Mouse (Mus musculus) mouse trophoblast stem cell (cell line): ENCODE results near the gene Son.

Experiments
- in situ Hi-C, 2 experiments: fragments of 300-500 bp; cut with MseI, MboI; formaldehyde crosslinking; loops; 2 replicates in 1 of 2; 3 replicates in 1 of 2; pipeline ENCODE4 v1.15.1; 2025

The Son gene

DNA sequence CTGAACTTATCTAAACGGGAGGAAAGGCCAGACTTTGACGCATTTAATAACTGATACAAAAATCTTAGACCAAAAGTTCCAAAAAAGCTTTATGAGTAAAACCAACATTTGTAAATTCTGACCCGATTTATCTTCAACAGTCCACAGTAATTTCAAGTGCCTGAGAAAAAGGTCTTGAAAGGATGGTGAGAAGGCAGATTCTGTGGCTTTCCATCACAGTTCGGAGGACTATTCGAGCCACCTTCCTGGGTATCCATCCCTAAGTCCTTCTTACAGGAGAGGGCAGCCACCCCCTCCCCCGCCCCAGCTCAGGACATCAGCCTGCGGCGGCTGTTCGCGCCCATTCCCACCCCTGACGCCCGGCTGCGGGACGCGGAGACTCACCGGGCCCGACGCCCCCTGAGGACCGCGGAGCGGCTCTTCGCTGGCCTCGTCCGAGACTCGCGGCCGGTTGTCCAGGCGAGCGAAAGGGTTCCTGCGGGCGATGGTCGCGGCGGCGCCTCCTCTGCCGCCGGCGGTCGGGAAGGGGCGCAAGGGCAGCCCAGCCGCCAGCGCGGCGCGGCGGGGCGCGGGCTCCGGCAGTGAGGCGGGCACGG is 40.8 kb downstream of the Son start:
- in situ Hi-C loops, result no loop called here

DNA sequence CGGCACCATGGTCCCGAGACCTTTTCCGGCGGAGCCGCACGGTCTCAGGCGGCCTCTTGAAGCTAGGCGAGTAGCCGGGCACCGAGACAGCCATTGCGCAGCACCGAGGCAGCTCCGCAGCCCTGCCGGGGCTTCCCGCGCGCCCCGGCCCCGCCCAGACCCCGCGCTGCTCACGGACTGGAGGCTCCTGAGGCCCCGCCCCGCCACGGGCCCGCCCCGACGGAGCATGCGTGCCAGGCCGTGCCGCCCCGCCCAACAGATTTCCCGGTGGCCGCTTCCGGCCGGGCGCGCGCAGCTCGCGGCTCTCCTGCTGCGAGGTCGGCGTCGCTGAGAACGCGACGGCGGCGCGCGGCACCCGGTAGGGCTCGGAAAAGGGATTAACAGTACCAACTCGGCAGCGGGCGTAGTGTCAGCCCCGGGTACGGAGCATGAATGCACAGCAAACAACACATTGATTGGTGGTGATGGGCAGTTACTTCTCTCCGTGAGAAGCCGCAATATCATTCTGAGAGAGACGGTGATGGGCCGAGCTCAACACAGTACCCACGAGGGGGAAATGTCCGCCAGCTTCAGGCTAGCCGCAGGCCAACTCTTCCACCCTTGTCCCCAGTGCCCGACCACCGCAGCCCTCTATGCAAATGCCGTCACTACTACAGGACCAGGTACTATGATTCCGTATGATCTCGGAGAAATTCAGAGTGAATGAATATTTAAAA is 41.5 kb downstream of the Son start, which contains the start of gene Donson:
Gene Donson (minus strand): TSS at position 152 of the 716 bp plus-strand sequence.
- in situ Hi-C loops, result no loop called here

- in situ Hi-C loops, result no loop called here
Observed at GRCm38 (mm10) chr16:91689791-91690190, 42.5 kb downstream of the Son start.

GRCm38 (mm10) chr16:91694455-91695084 is 47.3 kb downstream of the Son start:
- in situ Hi-C loops, result no loop called here

- in situ Hi-C loops, result no loop called here
Observed at GRCm38 (mm10) chr16:91695108-91695755, 47.9 kb downstream of the Son start.

DNA sequence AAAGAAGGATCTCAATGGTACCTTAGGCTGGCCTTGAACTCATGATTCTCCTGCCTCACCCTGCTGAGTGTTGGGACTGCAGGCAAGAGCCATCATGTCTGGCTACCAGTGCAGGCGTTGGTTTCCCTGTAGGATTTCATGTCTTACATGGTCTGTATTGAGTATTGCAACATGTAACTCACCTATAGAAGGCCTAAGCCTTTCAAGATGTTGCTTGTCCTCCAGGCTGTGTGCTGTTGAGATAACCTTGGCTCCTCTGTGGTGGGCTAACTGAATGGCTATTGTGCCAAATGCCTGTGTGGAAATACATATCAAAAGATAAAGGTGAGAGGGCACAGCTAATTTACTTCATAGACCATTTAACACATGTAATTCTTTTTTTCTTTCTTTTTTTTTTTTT is 51.7 kb downstream of the Son start:
- in situ Hi-C loops, result no loop called here

- in situ Hi-C loops, result no loop called here
Observed at GRCm38 (mm10) chr16:91701908-91702307, 54.6 kb downstream of the Son start.

GRCm38 (mm10) chr16:91702771-91703188 is 55.5 kb downstream of the Son start:
- in situ Hi-C loops, result no loop called here

- in situ Hi-C loops, result no loop called here
Observed at GRCm38 (mm10) chr16:91704603-91705340, 57.5 kb downstream of the Son start.

DNA sequence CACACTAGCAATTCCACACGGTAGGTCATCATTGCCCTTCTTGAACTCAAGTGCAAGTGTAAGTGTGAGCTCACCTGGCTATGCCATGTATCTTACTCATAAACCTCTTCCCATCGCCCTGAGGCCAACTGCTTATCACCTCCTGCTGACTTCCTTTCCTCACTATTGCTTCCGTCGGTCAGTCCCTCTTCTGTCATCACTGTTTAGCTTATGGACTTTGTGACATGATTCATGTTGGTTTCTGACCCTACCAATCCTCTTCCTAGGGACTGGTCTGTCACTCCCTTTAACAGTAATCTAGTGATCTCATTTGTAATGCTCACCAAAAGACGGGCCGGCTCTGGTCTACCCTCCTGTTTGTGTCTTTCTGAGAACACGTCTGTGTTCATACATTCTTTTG is 62.9 kb downstream of the Son start:
- in situ Hi-C loops, result loop anchor here in 1 of 2 experiments (10.0 kb wide), 1 partner anchor 185 kb away; no protein-coding TSS in a partner anchor

DNA sequence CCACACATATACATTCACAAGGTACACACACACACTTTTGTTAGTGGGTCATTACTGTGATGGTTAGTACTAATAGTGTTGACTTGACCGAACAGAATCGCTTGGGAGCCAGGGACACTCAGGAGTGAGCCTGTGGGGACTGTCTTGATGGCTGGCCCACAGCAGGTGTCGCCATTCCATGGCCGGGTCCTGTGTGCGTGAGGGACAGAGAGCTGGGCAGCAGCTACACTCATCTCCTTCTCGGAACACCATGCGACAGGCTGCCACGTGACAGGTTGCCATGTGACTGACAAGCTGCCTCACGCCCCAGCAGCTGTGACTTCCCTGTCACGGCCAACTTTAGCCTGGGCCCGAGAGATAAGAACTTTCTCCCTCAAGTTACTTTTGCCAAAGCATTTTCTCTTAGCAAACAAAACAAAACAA is 69.6 kb downstream of the Son start:
- in situ Hi-C loops, result loop anchor here in 1 of 2 experiments (10.0 kb wide), 1 partner anchor 178 kb away; no protein-coding TSS in a partner anchor

DNA sequence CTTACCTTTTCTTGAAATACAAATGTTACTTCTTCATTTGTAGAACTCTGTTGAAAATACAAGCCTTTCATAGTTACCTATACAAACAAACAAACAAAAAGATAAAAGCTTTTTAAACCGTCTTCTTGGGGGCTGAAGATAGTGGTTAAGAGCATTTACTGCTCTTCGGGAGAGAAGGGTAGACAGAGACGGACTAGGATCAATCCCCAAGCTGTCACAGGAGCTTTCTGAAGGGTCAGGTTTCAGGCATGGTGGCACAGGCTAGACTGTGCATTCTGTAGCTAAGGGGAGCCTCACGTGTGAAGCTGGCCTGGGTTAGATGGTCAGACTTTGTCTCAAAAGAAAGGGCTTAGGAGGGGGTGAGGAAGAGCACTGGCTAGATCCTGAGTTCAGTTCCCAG is 70.1 kb downstream of the Son start:
- in situ Hi-C loops, result loop anchor here in 1 of 2 experiments (10.0 kb wide), 1 partner anchor 177 kb away; no protein-coding TSS in a partner anchor

DNA sequence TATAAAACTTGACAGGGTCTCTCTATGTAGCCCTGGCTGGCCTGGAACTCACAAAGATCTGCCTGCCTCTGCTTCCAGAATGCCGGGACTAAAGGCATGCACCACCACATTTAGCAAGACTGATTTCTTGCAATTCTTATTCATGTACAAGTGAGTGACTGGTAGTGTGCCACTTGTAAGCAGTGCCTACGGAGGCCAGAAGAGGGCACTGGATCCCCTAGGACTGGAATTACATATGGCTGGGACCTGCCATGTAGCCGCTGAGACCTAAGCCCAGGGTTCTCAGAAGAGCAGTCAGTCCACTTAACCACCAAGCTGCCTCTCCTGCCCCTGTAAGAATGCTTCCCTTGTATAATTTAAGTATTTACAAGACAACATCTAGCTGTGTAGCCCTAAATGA is 76.9 kb downstream of the Son start:
- in situ Hi-C loops, result loop anchor here (5.0 to 10.0 kb wide), 2 partner anchors 188 to 191 kb away; no protein-coding TSS in a partner anchor

DNA sequence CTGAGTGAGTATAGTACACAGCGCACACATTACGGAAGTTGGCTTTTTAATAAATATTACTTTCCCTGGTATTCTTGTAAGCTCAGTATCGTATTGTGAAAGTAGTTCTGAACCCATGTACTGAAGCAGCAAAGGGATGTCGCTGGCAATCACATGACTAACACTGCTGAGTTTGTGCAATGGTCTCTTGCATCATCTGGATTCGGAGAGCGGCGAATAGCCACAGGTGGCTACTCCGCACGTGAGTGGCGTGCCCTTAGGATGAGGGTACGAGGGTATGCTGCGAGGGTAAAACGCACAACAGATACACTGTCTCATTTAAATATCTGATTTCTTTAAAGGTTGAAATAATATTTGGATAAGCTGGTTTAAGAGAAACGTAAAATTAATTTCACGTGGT is 80.1 kb downstream of the Son start:
- in situ Hi-C loops, result loop anchor here in 1 of 2 experiments (10.0 kb wide), 1 partner anchor 187 kb away; no protein-coding TSS in a partner anchor

- in situ Hi-C loops, result loop anchor here in 1 of 2 experiments (10.0 kb wide), 1 partner anchor 186 kb away; no protein-coding TSS in a partner anchor
Observed at GRCm38 (mm10) chr16:91728123-91729065, 81.1 kb downstream of the Son start, which contains the start of gene Cryzl1. Cryzl1 (minus strand) TSS chr16:91728975.
